Mouse (Mus musculus) neural tube, embryonic 15.5 days (tissue): Measurements from ENCODE around the gene Trap1. TPM values are rescaled to one million over a fixed set of nuclear protein-coding genes. Genes with fewer than 3 reads are reported as not detected.
"Not testable (repeated sequence)": the region's sequence is repeated elsewhere in the genome, so short reads cannot be mapped to it uniquely, and the experiment has no call there.

ENCODE experiments used
- ATAC-seq: fragments of 200-750 bp; cut with Nextera tagmentation; 2 replicates; pipeline ENCODE4 v1.8.0; 2017; ENCODE audit warnings: mild to moderate bottlenecking, moderate TSS enrichment, moderate library complexity; ENCODE audit not compliant: low FRiP score
- H3K27ac ChIP-seq: fragments of 300-500 bp; sonication (generic); replicated peaks from 2 replicates; pipeline ENCODE4 v1.5.1; 2015; ENCODE audit warnings: mild to moderate bottlenecking, inconsistent platforms
- H3K27me3 ChIP-seq: fragments of 300-500 bp; sonication (generic); replicated peaks from 2 replicates; pipeline ENCODE4 v1.6.1; 2015; ENCODE audit warnings: inconsistent platforms
- H3K36me3 ChIP-seq: fragments of 300-500 bp; sonication (generic); 2 replicates; pipeline ENCODE4 v1.6.1; 2015; ENCODE audit warnings: inconsistent platforms
- H3K4me1 ChIP-seq: fragments of 300-500 bp; sonication (generic); 2 replicates; pipeline ENCODE4 v1.6.1; 2015; ENCODE audit warnings: inconsistent platforms
- H3K4me2 ChIP-seq: fragments of 300-500 bp; sonication (generic); 2 replicates; pipeline ENCODE4 v1.6.1; 2015; ENCODE audit warnings: inconsistent platforms, mild to moderate bottlenecking, moderate library complexity
- H3K4me3 ChIP-seq: fragments of 300-500 bp; sonication (generic); replicated peaks from 2 replicates; pipeline ENCODE4 v1.5.1; 2015; ENCODE audit warnings: mild to moderate bottlenecking, inconsistent platforms
- H3K9ac ChIP-seq: fragments of 300-500 bp; sonication (generic); replicated peaks from 2 replicates; pipeline ENCODE4 v1.6.1; 2015; ENCODE audit warnings: mild to moderate bottlenecking, inconsistent platforms
- H3K9me3 ChIP-seq: fragments of 300-500 bp; sonication (generic); replicated peaks from 2 replicates; pipeline ENCODE4 v1.6.1; 2016; ENCODE audit warnings: inconsistent platforms
- WGBS: fragments of 180-500 bp; shearing (Covaris S2); methylation state at CpG from one replicate; pipeline ENCODE4 v1.1.7; 2015; ENCODE audit warnings: mixed read lengths; 5-methylcytosine and 5-hydroxymethylcytosine counted together
- polyA plus RNA-seq: library from polyadenylated mRNA; unstranded; fragments of >200 nt; fragmentation: Nextera tagmentation; extraction: Ambion mirVana; gene quantifications from 2 replicates; pipeline ENCODE4 v1.2.1, GENCODE M21; 2015

Gene Trap1
- polyA plus RNA-seq, 1 experiment from 2014 or later, result 53.8 TPM

GRCm38 (mm10) chr16:4034476-4034875 is 43.2 kb downstream of the Trap1 start:
- 89% methylated on average over 3 of the region's 3 CpGs for WGBS
- ATAC-seq, result no peak
- H3K4me1 ChIP-seq, result no peaks in the 10 kb centered on the region
- H3K27me3 ChIP-seq, result no peaks in the 10 kb centered on the region
- no peak overlapping the region for H3K27ac ChIP-seq
- H3K9me3 ChIP-seq, result no peaks in the 10 kb centered on the region
- no peak overlapping the region for H3K9ac ChIP-seq
- peaks cover 32% of the 10 kb centered on the region for H3K36me3 ChIP-seq
- no peak overlapping the region for H3K4me3 ChIP-seq
- no peak overlapping the region for H3K4me2 ChIP-seq

- Histone ChIP-seq H3K9ac (no peak overlapping the region), H3K4me2 (no peak overlapping the region), H3K4me3 (no peak overlapping the region), H3K27me3 (no peaks in the 10 kb centered on the region), H3K9me3 (no peaks in the 10 kb centered on the region), H3K36me3 (peaks cover 27% of the 10 kb centered on the region), H3K27ac (no peak overlapping the region), H3K4me1 (no peaks in the 10 kb centered on the region)
- whole genome bisulfite sequencing, result 75% methylated on average over 5 of the region's 5 CpGs
- no peak for ATAC-seq
Measured at GRCm38 (mm10) chr16:4033971-4034370, 43.7 kb downstream of the Trap1 start.

GRCm38 (mm10) chr16:4032341-4032748 is 45.3 kb downstream of the Trap1 start:
- no peak for ATAC-seq
- Histone ChIP-seq H3K4me2 (no peak overlapping the region), H3K9ac (no peak overlapping the region), H3K36me3 (peaks cover 12% of the 10 kb centered on the region), H3K27me3 (no peaks in the 10 kb centered on the region), H3K4me3 (no peak overlapping the region), H3K27ac (no peak overlapping the region), H3K4me1 (no peaks in the 10 kb centered on the region), H3K9me3 (no peaks in the 10 kb centered on the region)
- 92% methylated on average over 6 of the region's 6 CpGs for WGBS

- H3K4me3 ChIP-seq, result no peak overlapping the region
- no peaks in the 10 kb centered on the region for H3K27me3 ChIP-seq
- no peaks in the 10 kb centered on the region for H3K4me1 ChIP-seq
- no peak overlapping the region for H3K4me2 ChIP-seq
- H3K9ac ChIP-seq, result no peak overlapping the region
- no peak overlapping the region for H3K27ac ChIP-seq
- no peaks in the 10 kb centered on the region for H3K9me3 ChIP-seq
- ATAC-seq, result no peak
- peaks cover 5% of the 10 kb centered on the region for H3K36me3 ChIP-seq
- WGBS, result 73% methylated on average over 4 of the region's 6 CpGs
Measured at GRCm38 (mm10) chr16:4031441-4032274, 46.0 kb downstream of the Trap1 start.

GRCm38 (mm10) chr16:4030501-4030900 is 47.1 kb downstream of the Trap1 start:
- Histone ChIP-seq H3K4me2 (no peak overlapping the region), H3K27me3 (no peaks in the 10 kb centered on the region), H3K9ac (no peak overlapping the region), H3K9me3 (no peaks in the 10 kb centered on the region), H3K4me3 (no peak overlapping the region), H3K27ac (no peak overlapping the region), H3K4me1 (no peaks in the 10 kb centered on the region), H3K36me3 (no peaks in the 10 kb centered on the region)
- 96% methylated on average over 10 of the region's 10 CpGs for WGBS
- no peak for ATAC-seq

GRCm38 (mm10) chr16:4029371-4029841 is 48.2 kb downstream of the Trap1 start:
- no peak overlapping the region for H3K9ac ChIP-seq
- H3K36me3 ChIP-seq, result no peaks in the 10 kb centered on the region
- H3K27me3 ChIP-seq, result no peaks in the 10 kb centered on the region
- no peak overlapping the region for H3K4me3 ChIP-seq
- no peak for ATAC-seq
- no peaks in the 10 kb centered on the region for H3K4me1 ChIP-seq
- 85% methylated on average over 5 of the region's 5 CpGs for WGBS
- no peak overlapping the region for H3K27ac ChIP-seq
- no peaks in the 10 kb centered on the region for H3K9me3 ChIP-seq
- no peak overlapping the region for H3K4me2 ChIP-seq

GRCm38 (mm10) chr16:4027211-4027610 is 50.4 kb downstream of the Trap1 start:
- Histone ChIP-seq H3K36me3 (no peaks in the 10 kb centered on the region), H3K9ac (no peak overlapping the region), H3K27ac (no peak overlapping the region), H3K4me3 (no peak overlapping the region), H3K27me3 (no peaks in the 10 kb centered on the region), H3K4me1 (no peaks in the 10 kb centered on the region), H3K9me3 (no peaks in the 10 kb centered on the region), H3K4me2 (no peak overlapping the region)
- no peak for ATAC-seq
- WGBS, result 94% methylated on average over 3 of the region's 3 CpGs

- 63% methylated on average over 1 of the region's 1 CpGs for WGBS
- no peak overlapping the region for H3K4me3 ChIP-seq
- H3K4me2 ChIP-seq, result no peak overlapping the region
- H3K9me3 ChIP-seq, result no peaks in the 10 kb centered on the region
- H3K4me1 ChIP-seq, result no peaks in the 10 kb centered on the region
- no peak overlapping the region for H3K27ac ChIP-seq
- H3K9ac ChIP-seq, result no peak overlapping the region
- H3K27me3 ChIP-seq, result no peaks in the 10 kb centered on the region
- H3K36me3 ChIP-seq, result no peaks in the 10 kb centered on the region
- ATAC-seq, result no peak
Measured at GRCm38 (mm10) chr16:4026672-4027071, 51.0 kb downstream of the Trap1 start.

GRCm38 (mm10) chr16:4022719-4023118 is 54.9 kb downstream of the Trap1 start:
- Histone ChIP-seq H3K4me3 (no peak overlapping the region), H3K36me3 (no peaks in the 10 kb centered on the region), H3K4me1 (no peaks in the 10 kb centered on the region), H3K9me3 (no peaks in the 10 kb centered on the region), H3K9ac (no peak overlapping the region), H3K4me2 (no peak overlapping the region), H3K27ac (no peak overlapping the region), H3K27me3 (no peaks in the 10 kb centered on the region)
- ATAC-seq, result no peak
- WGBS, result 79% methylated on average over 4 of the region's 4 CpGs

GRCm38 (mm10) chr16:4021241-4021640 is 56.4 kb downstream of the Trap1 start:
- Histone ChIP-seq H3K4me2 (no peak overlapping the region), H3K4me1 (no peaks in the 10 kb centered on the region), H3K27me3 (no peaks in the 10 kb centered on the region), H3K36me3 (no peaks in the 10 kb centered on the region), H3K9me3 (no peaks in the 10 kb centered on the region), H3K27ac (no peak overlapping the region), H3K4me3 (no peak overlapping the region), H3K9ac (no peak overlapping the region)
- 87% methylated on average over 1 of the region's 1 CpGs for WGBS
- no peak for ATAC-seq

GRCm38 (mm10) chr16:4017466-4017865 is 60.2 kb downstream of the Trap1 start:
- not testable (repeated sequence) for H3K9ac ChIP-seq, H3K4me1 ChIP-seq, H3K36me3 ChIP-seq, H3K4me2 ChIP-seq, ATAC-seq, H3K27me3 ChIP-seq, H3K27ac ChIP-seq, H3K9me3 ChIP-seq, H3K4me3 ChIP-seq
- WGBS, result 84% methylated on average over 6 of the region's 6 CpGs

- not testable (repeated sequence) for H3K4me2 ChIP-seq, H3K27me3 ChIP-seq, ATAC-seq, H3K9ac ChIP-seq, H3K4me3 ChIP-seq, H3K9me3 ChIP-seq, H3K27ac ChIP-seq, H3K4me1 ChIP-seq, H3K36me3 ChIP-seq
- 83% methylated on average over 17 of the region's 17 CpGs for WGBS
Measured at GRCm38 (mm10) chr16:4016786-4017185, 60.8 kb downstream of the Trap1 start.
